Mouse (Mus musculus) granulocyte monocyte progenitor cell, adult 5-6 weeks (primary cell): ENCODE measurements around the gene Cdkal1. TPM values are rescaled to one million over a fixed set of nuclear protein-coding genes. Genes with fewer than 3 reads are reported as not detected.
A peak's percentile ranks its signal among the peaks of the same experiment; 100 is the strongest.

Experiments
- ATAC-seq: replicated peaks from 2 replicates; pipeline ENCODE4 v1.8.0; 2016; ENCODE audit warnings: mild to moderate bottlenecking, moderate TSS enrichment, inconsistent platforms; ENCODE audit not compliant: poor library complexity, severe bottlenecking
- total RNA-seq, 2 experiments: library from RNA; stranded (forward) in 1 of 2; stranded (reverse) in 1 of 2; fragments of 200-712, 200-1000 nt in 1 of 2; fragments of >200 nt in 1 of 2; fragmentation: Nextera tagmentation in 1 of 2; gene quantifications; 2 replicates each; pipeline ENCODE4 v1.2.3; 2014 to 2017

Gene Cdkal1
- total RNA-seq, 2 experiments from 2014 or later: 21.8 to 30.4 TPM

DNA sequence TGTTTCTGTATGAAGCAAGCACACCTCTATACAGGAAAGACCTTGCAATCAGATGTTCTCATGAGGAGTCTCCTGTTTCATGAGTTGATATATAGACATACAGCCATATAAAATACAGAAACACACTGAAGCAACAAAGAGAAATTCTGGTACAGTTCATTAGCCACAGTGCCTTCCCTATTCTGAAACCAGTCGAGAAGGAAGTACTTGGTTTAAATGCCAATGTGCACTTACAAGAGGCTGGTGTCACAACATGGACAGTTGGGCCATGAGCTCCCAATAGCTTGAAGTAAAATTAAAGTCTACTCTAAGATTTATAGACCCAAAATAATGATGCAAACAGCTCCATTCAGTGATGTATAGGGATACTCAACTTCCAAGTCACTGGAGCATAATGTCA, 132.3 kb downstream of the Cdkal1 start:
- ATAC-seq: peak; percentile 69

DNA sequence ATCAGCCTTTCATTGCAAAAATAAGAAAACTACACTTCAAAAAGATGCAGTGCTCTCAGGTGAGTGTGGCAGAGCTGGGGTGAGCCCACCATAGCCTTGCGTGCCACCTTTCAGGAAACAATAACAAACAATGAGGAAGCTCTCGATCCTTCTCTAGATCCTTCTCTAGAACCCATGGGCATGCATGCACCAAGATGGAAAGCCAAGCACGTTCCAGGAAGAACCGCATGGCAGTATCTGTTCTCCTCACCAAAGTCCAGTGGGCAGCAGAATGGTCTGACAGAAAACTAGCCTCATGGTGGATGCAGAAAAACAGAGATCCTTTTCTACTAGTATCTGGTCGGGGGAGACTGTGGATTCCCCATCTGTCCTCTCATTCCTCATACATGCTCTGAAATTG, 134.3 kb downstream of the Cdkal1 start:
- ATAC-seq: no peak

DNA sequence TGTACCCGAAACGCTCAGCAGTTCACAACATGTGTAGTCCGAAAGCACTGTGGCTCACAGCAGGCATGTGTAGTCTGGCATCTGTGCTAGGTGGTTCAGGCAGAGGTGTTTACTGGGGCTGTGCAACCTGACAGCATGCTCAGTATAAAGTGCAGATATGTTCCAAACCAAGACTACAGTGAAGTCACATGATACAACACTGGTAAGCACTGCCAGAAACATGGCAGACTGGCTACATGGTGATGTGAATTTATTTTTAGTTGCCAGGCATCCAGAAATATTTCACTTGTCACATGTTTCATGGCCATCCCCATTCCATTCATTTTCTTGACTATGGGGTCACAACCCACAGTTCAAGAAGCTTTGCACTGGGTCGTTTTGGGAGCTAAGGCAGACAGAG, 138.9 kb downstream of the Cdkal1 start:
- ATAC-seq: no peak

DNA sequence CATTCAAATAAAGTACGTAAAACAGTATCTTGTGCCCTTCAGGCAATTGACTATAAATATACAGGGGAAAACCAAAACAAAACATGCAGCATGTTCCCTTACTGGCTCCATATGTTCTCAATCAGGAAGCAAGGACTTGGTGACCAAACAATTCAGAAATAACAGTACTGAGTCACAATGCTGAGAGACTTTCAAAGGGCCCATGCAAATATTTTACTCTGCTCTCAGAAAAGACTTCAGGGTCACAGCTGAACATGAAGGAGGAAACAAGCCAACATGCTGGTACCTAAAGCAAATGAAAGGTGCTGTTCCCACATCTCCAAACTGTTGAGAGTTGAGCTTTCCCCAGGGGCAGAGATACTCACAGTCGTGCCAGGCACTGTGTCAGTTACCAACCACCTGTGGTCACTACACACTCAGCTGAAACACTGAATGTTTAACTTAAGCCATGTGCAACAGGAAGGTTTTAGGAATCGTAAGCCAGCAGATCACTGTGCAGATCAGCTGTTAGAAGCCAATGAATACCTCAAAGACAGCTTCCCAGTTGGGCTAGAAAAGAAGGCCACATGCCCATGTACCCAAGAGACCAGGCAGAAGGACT, 140.1 kb downstream of the Cdkal1 start:
- ATAC-seq: no peak

DNA sequence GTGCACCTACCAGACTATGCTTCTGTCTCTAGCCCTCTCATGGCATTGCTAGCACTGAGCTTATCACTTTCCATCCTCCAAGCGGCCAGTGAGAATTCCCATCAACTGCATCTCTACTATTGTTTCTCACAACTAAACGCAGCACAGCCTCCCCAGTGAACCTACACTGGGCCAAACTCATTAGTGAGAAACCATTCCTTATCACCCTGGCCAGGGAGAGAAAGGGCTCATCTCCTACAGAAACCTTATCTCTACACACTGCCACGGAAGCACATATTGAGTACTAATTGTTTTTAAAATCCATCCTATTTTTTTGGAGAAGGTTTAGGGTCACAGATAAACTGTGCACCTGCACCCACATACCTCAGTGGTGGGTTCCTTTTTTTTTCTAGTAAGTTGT, 147.9 kb downstream of the Cdkal1 start:
- ATAC-seq: no peak

DNA sequence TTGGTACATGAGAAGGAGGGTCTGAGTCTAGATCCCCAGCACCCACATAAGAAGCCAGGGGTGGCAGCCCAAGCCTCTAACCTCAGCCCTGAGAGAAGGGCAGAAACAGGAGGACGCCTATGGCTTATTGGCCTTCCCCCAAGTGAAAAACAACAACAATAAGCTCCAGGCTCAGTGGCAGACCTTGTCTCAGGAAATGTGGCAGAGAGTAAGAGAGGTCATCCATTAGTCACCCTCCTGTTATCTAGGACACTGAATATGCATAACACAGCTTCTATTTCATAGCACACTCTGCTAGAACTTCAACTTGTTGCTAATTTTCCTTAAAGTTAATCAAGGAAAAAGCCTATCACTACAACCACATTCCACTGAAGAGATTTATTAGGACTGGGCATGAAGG, 154.1 kb downstream of the Cdkal1 start:
- no peak for ATAC-seq

DNA sequence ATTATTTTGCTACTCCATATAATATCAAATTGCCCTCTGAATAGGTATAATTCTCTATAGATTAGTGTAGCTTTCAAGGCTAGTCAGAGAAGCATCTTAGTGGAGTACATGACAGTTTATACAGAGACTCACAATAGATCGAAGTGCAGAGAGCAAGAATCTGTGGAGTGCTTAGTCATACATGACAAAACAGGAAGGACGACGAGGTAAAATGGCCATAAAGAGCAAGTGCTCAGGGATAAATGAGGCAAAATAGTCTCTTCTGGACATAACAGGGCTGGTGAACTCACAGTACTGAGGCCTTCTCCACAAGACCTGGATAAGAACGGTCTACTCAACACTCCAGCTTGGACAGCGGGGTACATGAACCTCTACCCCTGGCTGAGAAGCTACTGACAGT, 155.6 kb downstream of the Cdkal1 start:
- no peak for ATAC-seq

DNA sequence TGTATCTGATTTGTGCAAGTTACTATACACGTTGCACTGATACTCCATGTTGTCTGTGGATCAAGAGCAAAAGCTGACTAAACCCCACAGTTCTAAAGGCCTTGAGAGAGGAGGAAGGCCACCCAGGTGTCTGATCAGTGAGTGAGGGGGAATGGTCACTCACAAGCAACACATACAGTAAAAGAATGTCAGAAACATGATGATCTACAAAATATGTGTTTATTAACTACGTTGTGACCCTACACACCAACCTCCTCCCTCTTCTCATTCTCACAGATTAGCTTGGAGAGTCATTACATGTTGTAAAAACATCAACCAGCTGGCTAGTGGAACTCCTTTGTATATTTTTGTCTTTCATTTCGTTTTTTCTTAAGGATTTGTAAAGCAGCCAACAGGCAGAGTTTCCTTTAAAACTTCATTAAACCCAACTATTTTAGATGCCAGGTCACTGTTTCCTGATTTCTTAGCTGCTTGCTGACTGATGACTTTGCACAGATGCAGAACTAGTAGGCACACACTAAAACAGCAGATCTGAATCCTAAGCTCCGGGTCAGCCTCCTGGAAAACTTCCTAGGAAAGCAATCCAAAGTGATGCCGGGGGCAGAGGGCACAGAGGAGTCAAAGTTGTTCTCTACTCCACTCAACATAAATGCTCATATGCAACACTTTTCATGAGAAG, 157.0 kb downstream of the Cdkal1 start:
- ATAC-seq: no peak

DNA sequence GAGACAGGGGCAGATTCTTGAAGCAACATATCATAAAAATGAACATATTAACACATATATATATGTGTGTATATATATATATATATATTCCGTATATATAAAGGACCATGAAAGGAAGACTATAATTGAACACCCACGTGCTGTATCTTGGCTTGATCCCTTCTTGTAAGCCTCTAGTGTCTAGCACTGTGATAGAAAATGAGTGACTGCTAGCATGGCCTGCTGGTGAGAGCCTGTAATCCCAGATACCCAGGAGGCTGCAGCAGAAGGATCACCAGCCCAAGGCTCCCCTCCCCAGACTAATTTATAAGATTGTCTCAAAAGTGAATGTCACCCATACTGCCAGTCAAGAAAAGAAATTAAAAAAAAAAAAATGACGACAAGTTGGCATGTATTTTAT, 158.2 kb downstream of the Cdkal1 start:
- ATAC-seq: no peak

DNA sequence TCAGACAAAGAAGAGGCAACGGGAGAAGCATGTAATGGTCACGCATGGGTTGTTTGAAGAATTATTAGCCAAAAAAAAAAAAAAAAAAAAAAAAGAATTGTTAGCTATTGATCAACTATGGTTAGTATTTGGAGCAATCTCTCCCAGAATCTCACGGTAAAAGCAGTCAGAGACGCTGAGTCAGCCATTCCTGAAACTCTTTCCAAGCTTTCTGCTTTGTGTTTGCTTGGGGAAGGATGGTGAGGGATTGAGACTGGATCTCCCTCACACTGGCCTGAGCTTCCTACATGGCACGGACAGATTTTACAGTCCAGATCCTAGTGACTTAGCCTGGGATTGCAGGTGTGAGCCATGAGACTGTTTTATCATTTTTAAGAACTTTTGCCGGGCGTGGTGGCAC, 164.7 kb downstream of the Cdkal1 start:
- no peak for ATAC-seq

DNA sequence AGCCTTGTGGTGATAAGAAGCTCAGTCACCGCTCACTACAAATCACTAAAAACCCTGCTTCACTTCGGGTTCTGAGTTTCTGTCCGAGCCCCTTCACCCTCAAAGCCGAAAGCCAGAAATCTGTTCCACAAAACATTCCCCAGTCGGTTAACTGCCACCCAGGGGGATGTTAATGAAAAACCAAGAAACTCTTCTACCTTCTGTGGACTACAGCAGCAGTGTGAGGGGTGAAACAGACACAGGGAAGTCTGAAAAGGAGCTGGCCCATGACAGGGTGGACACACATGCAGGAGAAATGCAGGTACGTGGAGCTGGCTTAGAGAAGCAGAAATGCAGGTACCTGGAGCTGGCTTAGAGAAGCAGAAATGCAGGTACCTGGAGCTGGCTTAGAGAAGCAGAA, 166.6 kb downstream of the Cdkal1 start:
- no peak for ATAC-seq

DNA sequence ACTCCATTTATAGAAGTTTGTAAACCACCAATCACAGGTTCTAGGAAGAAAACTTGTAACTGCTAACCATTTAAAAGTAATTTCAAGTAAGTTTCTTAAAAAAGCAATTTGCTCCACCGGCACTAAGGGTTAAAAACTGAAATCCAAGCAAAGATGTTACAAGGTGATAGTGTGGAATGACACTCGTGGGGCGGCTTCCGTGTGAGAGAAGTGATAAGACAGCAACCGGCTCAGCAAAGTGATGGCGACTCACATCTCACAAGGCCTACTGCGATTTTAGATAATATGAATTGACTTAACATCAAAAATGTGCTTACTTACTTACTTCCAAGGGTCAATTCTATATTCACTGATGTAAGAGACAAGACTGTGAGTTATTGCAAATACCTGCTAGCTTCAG, 167.6 kb downstream of the Cdkal1 start:
- no peak for ATAC-seq

DNA sequence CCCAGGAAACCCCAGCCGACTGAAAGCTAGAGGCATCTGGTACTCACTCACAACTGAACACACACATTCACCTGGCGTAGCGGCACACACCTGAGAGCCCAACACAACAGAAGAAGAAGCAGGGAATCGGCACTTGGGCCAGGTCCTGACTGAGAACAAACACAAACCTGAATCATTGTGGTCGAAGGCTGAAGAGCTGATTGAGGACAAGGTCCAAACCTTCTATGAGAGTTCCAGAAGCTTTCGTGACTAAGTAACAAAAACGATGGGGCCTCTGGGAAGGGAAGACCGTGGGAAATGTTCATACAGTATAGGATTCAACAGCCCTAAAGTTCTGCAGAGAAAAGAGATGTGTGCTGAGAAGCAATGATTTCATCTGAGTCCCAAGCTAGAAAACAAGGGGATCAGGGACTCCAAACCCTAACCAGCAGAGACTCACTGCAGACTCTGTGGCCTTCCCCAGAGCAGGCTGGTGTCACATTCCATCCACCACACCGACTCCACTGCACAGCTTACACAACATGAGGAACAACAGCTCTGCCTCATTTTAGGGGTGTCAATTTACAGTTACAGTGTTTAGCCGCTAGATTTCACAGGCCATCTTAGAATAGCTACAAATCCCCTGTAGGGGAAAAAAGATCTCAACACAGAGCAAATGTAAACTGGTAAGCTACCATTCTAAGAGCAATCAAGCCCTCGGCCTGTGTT, 175.8 kb downstream of the Cdkal1 start:
- no peak for ATAC-seq

DNA sequence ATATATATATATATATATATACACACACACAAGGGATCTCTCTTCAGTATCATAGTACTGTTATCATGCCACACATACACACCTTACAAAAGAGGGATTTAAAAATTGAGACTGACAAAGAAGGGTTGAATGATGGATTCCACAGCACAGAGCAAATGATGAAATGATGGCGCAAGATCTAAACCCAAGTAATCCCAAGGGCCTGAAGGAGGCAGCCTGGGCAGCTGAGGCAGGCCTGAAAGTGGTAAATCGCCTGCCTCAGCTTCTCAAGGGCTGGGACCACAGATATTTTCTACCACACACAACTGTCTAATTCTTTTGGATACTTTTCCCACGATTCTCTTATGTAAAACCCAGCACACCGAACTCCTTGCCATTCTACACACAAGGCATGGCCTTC, 177.9 kb downstream of the Cdkal1 start:
- ATAC-seq: no peak

DNA sequence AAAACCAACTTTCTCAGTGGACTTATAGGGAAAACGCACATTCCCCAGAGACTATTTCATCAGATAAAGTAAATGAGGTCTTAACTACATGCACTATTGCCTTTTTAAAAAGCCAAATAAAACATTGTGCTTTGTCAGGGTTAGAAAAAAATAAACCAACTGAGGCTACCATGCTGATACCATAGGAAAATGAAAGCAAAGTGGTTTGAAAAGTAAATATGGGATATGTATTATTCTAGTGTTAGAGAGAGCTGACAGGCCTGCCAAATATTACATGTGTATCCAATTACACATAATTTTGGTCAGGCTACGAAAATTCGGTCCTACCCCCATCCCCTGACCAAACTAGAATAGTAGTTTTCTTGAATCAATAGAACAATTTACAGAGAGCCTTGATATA, 184.8 kb downstream of the Cdkal1 start:
- no peak for ATAC-seq

DNA sequence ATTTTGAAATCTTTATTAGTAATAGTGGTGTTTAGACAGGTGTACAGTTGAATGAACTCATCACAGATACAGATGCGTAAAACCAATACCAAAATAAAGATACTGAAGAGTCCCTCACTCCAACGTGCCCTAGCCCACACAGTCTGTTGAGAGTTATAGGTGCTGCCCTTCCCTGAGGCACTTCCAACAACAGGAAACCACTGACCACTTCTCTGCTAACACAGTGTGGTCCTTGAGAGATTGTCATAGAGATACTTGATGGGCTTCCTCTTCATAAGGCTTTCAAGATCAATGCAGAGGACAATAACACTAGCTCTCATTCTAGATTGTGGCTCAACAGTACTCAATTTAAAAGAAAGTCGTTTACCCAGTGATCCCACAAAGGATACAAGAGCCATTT, 191.6 kb downstream of the Cdkal1 start:
- ATAC-seq: peak; percentile 59; the same call in 1 of the 2 replicates

DNA sequence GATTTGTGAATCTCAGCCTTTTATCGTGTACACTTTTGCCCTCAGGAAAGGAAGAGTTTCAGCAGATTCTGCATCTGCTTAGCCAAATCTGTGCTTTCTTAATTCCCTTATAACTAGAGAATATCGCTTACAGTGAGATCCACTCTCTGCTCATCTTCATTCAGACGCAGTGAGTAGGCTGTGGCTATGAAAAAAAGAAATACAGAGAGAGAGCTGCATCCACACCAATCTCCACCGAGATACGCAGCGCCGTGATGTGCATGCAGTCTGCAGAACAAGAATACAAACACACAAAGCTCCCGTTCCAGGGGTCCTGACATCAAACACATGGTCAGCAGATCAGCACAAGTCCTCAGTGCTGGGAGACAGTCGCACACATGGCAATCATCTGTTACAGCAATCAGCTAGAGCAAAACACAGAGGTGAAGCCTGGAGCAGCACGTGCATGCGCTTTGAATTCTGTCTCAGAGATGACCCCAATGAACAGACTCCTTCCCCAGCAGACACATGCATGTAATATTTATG, 199.6 kb downstream of the Cdkal1 start:
- no peak for ATAC-seq

DNA sequence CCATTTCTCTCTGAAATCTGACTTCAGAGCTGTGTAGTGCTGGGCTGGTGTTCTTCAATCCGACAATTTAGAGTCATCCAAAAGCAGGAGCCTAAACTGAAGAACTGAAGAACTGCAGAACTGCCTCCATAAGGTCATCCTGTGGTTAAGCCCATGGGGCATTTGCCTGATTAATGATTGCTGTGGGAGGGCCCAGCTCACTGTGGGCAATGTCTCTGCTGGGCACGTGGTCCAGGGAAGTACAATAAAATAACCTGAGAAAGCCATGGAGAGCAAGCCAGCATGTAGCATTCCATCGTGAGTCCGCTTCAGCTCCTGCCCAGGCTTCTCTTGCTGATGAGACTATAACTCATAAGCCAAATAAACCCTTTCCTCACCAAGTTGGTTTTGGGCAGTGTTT, 202.1 kb downstream of the Cdkal1 start:
- ATAC-seq: no peak

DNA sequence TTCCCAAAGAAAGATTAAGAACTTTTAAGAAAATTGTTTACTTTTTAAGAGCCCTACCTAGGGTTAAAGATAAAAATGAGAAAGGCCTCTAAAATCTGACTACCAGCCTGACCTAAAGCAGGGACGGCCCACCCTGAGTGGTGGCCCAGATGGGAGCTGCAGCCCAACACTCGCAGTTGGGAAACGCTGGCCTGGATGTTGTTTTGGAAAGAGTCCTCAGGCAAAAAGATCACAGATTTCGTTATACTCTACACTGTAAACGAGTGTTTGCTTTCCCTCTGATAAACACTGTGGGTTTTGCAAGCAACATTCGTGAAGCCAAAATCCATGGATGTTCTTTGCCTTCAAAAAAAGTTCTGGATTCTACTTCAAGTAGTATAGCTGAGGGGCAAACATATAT, 202.7 kb downstream of the Cdkal1 start:
- ATAC-seq: no peak

DNA sequence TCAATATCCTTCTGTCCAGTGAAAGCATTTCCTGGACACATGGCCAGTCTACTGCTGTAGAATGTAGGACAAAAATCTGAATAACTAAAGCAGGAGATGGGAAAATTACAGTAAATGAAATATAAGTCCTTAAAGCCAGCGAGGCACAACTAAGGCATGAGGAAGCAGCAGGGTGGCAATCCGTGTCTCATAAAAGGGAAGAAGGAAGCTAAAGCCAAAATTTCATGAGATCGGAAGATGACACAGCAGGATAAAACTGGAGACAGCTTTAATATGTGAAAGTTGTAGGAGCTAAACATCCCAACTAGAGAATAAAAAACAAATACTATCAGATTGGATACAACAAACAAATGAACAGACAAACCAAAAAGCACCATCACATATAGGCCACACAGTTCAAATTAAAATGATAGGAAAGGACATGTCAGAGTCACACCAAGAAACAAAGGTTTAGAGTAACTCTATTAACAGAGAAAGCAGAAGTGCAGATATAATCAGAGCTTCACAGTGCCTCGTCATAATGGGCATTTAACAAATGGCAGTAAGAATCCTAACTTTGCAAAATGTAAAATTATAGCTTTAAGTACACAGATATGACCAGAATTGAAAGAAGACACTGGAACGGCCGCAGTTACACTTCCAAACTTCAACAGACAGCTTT, 204.8 kb downstream of the Cdkal1 start:
- ATAC-seq: peak; percentile 65

DNA sequence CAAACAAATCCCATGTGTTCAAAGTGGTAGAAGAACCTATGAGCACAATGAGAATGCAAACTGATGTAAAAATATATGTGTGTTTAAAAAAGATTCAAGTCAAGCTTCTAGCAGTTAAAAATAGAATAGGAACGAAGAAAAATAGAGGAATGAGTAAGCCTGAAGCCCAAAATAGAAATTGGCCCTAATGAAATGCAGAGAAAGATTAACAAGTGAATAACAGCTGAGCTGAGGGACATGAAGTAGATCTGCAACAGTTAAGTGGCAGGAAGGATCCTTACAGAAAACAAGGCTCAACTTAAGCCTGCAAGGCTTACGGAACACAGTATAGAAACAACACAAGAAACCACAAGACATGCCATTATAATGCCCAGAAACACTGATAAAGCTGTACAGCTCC, 205.9 kb downstream of the Cdkal1 start:
- ATAC-seq: no peak
